Mouse (Mus musculus) liver, embryonic 12.5 days (tissue): ENCODE measurements around the gene Arsa. TPM values are rescaled to one million over a fixed set of nuclear protein-coding genes. Genes with fewer than 3 reads are reported as not detected.

Experiments
- ATAC-seq: fragments of 200-750 bp; cut with Nextera tagmentation; 2 replicates; pipeline ENCODE4 v1.8.0; 2017; ENCODE audit warnings: moderate number of reproducible peaks, mild to moderate bottlenecking, moderate library complexity
- H3K27ac ChIP-seq: fragments of 300-500 bp; sonication (generic); 2 replicates; pipeline ENCODE4 v1.5.1; 2016; ENCODE audit warnings: mild to moderate bottlenecking
- H3K27me3 ChIP-seq: fragments of 300-500 bp; sonication (generic); replicated peaks from 2 replicates; pipeline ENCODE4 v1.6.1; 2016; ENCODE audit warnings: mild to moderate bottlenecking, moderate library complexity
- H3K36me3 ChIP-seq: fragments of 300-500 bp; sonication (generic); 2 replicates; pipeline ENCODE4 v1.6.1; 2016; ENCODE audit warnings: mild to moderate bottlenecking, moderate library complexity
- H3K4me1 ChIP-seq: fragments of 300-500 bp; sonication (generic); 2 replicates; pipeline ENCODE4 v1.6.1; 2016
- H3K4me2 ChIP-seq: fragments of 300-500 bp; sonication (generic); 2 replicates; pipeline ENCODE4 v1.6.1; 2016; ENCODE audit warnings: mild to moderate bottlenecking, moderate library complexity
- H3K4me3 ChIP-seq: fragments of 300-500 bp; sonication (generic); 2 replicates; pipeline ENCODE4 v1.5.1; 2016; ENCODE audit warnings: mild to moderate bottlenecking, moderate library complexity
- H3K9ac ChIP-seq: fragments of 300-500 bp; sonication (generic); 2 replicates; pipeline ENCODE4 v1.6.1; 2016; ENCODE audit warnings: mild to moderate bottlenecking, moderate library complexity
- H3K9me3 ChIP-seq: fragments of 300-500 bp; sonication (generic); replicated peaks from 2 replicates; pipeline ENCODE4 v1.6.1; 2016; ENCODE audit warnings: mild to moderate bottlenecking, moderate library complexity
- WGBS: fragments of 180-500 bp; shearing (Covaris S2); methylation state at CpG from one replicate; pipeline ENCODE4 v1.1.7; 2016; ENCODE audit not compliant: insufficient replicate concordance; 5-methylcytosine and 5-hydroxymethylcytosine counted together
- polyA plus RNA-seq: library from polyadenylated mRNA; unstranded; fragments of >200 nt; fragmentation: Nextera tagmentation; extraction: Ambion mirVana; gene quantifications from 2 replicates; pipeline ENCODE4 v1.2.1, GENCODE M21; 2016

Arsa gene
- polyA plus RNA-seq, 1 experiment from 2014 or later: 7.0 TPM

GRCm38 (mm10) chr15:89426716-89427115, 50.5 kb downstream of the Arsa start:
- Histone ChIP-seq H3K36me3 (peaks cover 28% of the 10 kb centered on the region), H3K27ac (no peak overlapping the region), H3K4me1 (peaks cover 41% of the 10 kb centered on the region)

DNA sequence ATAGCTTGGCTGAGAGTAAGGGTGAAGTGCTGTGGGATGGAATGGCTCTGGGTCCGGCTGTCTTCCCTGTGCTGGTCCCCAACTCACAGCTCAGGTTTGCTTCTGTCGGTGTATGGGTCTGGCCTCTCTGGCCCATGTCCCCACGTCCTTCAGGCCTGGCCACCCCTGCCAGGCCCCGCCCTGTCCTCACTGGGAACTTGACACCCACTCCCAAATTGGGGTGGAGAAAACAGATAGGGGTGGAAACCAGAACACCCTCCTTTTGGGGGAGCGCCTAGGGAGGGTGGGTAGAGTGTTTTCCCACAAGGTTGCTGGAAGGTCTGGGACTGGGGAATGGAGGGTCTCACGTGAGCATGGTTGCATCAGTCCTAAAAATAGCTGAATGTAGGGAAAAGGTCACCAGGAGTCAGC, 51.5 kb downstream of the Arsa start, which contains the start of gene Cpt1b:
Gene Cpt1b (minus strand): TSS at position 153 of the 411 bp plus-strand sequence.
- Histone ChIP-seq H3K9ac (peak within 1 kb of the TSS; percentile 1), H3K36me3 (peaks cover 28% of the 10 kb centered on the region), H3K4me3 (peak within 1 kb of the TSS; percentile 23), H3K27me3 (no peaks in the 10 kb centered on the region), H3K4me1 (peaks cover 32% of the 10 kb centered on the region), H3K27ac (peak within 1 kb of the TSS; percentile 25), H3K9me3 (no peaks in the 10 kb centered on the region), H3K4me2 (peak within 1 kb of the TSS; percentile 45)
- 58% methylated on average over 6 of the region's 6 CpGs for WGBS
- no peak for ATAC-seq

More at GRCm38 (mm10) chr15:89426716-89427115, 50.5 kb downstream of the Arsa start:
- Histone ChIP-seq H3K4me2 (no peak overlapping the region), H3K27me3 (no peaks in the 10 kb centered on the region), H3K9me3 (no peaks in the 10 kb centered on the region), H3K4me3 (no peak overlapping the region), H3K9ac (no peak overlapping the region)
- ATAC-seq: no peak
- WGBS: 85% methylated on average over 10 of the region's 10 CpGs

DNA sequence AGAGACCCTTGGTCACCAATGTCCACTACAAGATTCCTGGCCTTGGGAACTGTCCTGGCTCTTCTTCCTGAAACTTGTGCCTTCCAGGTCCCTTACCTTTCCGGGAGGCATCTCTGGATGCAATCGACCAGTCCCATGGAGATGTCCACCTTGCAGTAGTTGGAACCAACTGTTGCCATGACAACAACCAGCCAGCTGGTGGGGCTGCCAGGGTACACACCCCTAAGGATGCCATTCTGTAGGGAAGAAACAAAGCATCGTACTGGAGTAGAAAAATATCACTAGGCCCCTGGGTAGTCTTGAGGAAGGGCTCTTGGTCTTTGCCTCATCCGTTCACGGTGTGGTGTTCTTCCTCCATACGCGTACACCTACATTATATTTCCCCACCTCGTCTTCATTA, 52.6 kb downstream of the Arsa start:
- ATAC-seq: no peak
- WGBS: 74% methylated on average over 8 of the region's 8 CpGs
- H3K4me1 ChIP-seq: peaks cover 26% of the 10 kb centered on the region
- H3K27me3 ChIP-seq: no peaks in the 10 kb centered on the region
- no peak overlapping the region for H3K4me3 ChIP-seq
- H3K9ac ChIP-seq: no peak overlapping the region
- H3K9me3 ChIP-seq: no peaks in the 10 kb centered on the region
- peaks cover 37% of the 10 kb centered on the region for H3K36me3 ChIP-seq
- no peak overlapping the region for H3K27ac ChIP-seq
- H3K4me2 ChIP-seq: no peak overlapping the region

Other genes starting within 250 kb of the Arsa start
- gene Sbf1, start 162.1 kb downstream of the Arsa start, polyA plus RNA-seq: 32.5 and 34.1 TPM in 2 replicates
- gene Adm2, start 154.7 kb downstream of the Arsa start, polyA plus RNA-seq: 3.3 TPM in 2 replicates
- 2.4 and 3.7 TPM in 2 replicates for gene Miox, start 143.0 kb downstream of the Arsa start, polyA plus RNA-seq
- 36.2 and 41.1 TPM in 2 replicates for gene Lmf2, start 121.8 kb downstream of the Arsa start, polyA plus RNA-seq
- gene Ncaph2, start 121.7 kb downstream of the Arsa start, polyA plus RNA-seq: 134 TPM in 2 replicates
- 4.9 and 5.6 TPM in 2 replicates for gene Sco2, start 103.6 kb downstream of the Arsa start, polyA plus RNA-seq
- gene Tymp, start 100.4 kb downstream of the Arsa start, polyA plus RNA-seq: 0.62 and 0.75 TPM in 2 replicates
- gene Odf3b, start 98.1 kb downstream of the Arsa start, polyA plus RNA-seq: 0.50 and 0.65 TPM in 2 replicates
- gene Klhdc7b, start 92.5 kb downstream of the Arsa start, polyA plus RNA-seq: not detected in 2 replicates
- not detected in 2 replicates for gene Syce3, start 66.9 kb downstream of the Arsa start, polyA plus RNA-seq
- gene Cpt1b, start 51.6 kb downstream of the Arsa start, polyA plus RNA-seq: 2.0 and 2.3 TPM in 2 replicates
- 2.1 and 2.3 TPM in 2 replicates for gene C730034F03Rik, start 47.8 kb downstream of the Arsa start, polyA plus RNA-seq
- not detected in 2 replicates for gene Gm44502, start 47.7 kb downstream of the Arsa start, polyA plus RNA-seq
- 29.0 and 30.4 TPM in 2 replicates for gene Chkb, start 47.5 kb downstream of the Arsa start, polyA plus RNA-seq
- 0.05 and 0.13 TPM in 2 replicates for gene Mapk8ip2, start 23.5 kb downstream of the Arsa start, polyA plus RNA-seq
- 0.81 and 1.4 TPM in 2 replicates for gene Shank3, start 22.2 kb upstream of the Arsa start, polyA plus RNA-seq
- gene Acr, start 90.9 kb upstream of the Arsa start, polyA plus RNA-seq: not detected in 2 replicates
- gene Rabl2, start 114.5 kb upstream of the Arsa start, polyA plus RNA-seq: 10.3 and 11.2 TPM in 2 replicates